ENCODE assay signal across 9 mouse cellular contexts in the genomic region with DNA sequence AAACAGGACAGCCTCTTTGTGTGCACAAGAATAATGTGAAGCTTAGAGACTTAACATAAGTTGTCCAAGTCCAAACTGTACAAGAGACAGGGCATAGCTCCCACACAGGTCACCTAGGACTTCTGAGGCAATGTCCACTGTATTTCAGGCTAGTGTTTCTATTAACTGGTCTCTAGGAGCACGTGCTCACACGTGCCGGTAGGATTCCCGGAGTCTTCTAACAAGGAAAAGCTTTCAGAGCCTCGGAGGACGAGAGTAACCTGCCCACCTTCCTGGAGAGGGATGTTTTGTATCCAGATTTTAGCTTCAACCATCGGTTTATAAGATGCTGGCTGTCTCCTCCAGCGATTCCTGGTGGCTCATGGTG.
DNase-seq lines count a peak whose midpoint lies in the region; ATAC-seq lines count a peak whose summit lies in the region.
"Had no signal": no experiment of that assay in that cellular context is flagged by ENCODE, and none has a peak within 500 bp of the region (broad histone marks: within the 10 kb centered on the region; RNA-seq: fewer than 3 reads in every experiment).

No protein-coding gene starts in this region.

- no peaks in the 10 kb centered on the region for H3K27me3 ChIP-seq in kidney, embryonic 16.5 days (ENCODE audit: insufficient read depth, low read length)
- H3K27me3 ChIP-seq in embryonic facial prominence, embryonic 12.5 days: no peaks in the 10 kb centered on the region
- no peaks in the 10 kb centered on the region for H3K27me3 ChIP-seq in hindbrain, embryonic 13.5 days
- H3K27me3 ChIP-seq in midbrain, embryonic 14.5 days (ENCODE audit: control insufficient read depth, insufficient read depth, low read length): no peaks in the 10 kb centered on the region

- H3K4me1 ChIP-seq in kidney, embryonic 16.5 days (ENCODE audit: insufficient read depth, low read length): peaks cover 25% of the 10 kb centered on the region
- peaks cover 18% of the 10 kb centered on the region for H3K4me1 ChIP-seq in embryonic facial prominence, embryonic 12.5 days
- peaks cover 20% of the 10 kb centered on the region for H3K4me1 ChIP-seq in hindbrain, embryonic 13.5 days (replicated peaks)
- peaks cover 17% of the 10 kb centered on the region for H3K4me1 ChIP-seq in midbrain, embryonic 14.5 days (ENCODE audit: control insufficient read depth, insufficient read depth, low read length)
- H3K4me1 ChIP-seq: liver, embryonic 13.5 days had no signal

- no peaks in the 10 kb centered on the region for H3K36me3 ChIP-seq in kidney, embryonic 16.5 days (ENCODE audit: insufficient read depth, low read length)
- H3K36me3 ChIP-seq in embryonic facial prominence, embryonic 12.5 days: no peaks in the 10 kb centered on the region
- no peaks in the 10 kb centered on the region for H3K36me3 ChIP-seq in hindbrain, embryonic 13.5 days
- no peaks in the 10 kb centered on the region for H3K36me3 ChIP-seq in midbrain, embryonic 14.5 days (ENCODE audit: control insufficient read depth, insufficient read depth, low read length)
- H3K36me3 ChIP-seq: liver, embryonic 13.5 days had no signal

- 17% methylated on average over 8 of the region's 8 CpGs for WGBS in kidney, embryonic 16.5 days
- 21% methylated on average over 8 of the region's 8 CpGs for WGBS in embryonic facial prominence, embryonic 12.5 days
- 17% methylated on average over 8 of the region's 8 CpGs for WGBS in hindbrain, embryonic 13.5 days
- WGBS in midbrain, embryonic 14.5 days: 15% methylated on average over 8 of the region's 8 CpGs

- peak overlapping the region; percentile 94 for H3K27ac ChIP-seq in kidney, embryonic 16.5 days (ENCODE audit: low read length)
- H3K27ac ChIP-seq in embryonic facial prominence, embryonic 12.5 days: peak overlapping the region; percentile 72
- H3K27ac ChIP-seq in hindbrain, embryonic 13.5 days: no peak overlapping the region
- no peak overlapping the region for H3K27ac ChIP-seq in midbrain, embryonic 14.5 days (replicated peaks; ENCODE audit: low read depth, low read length)
- H3K27ac ChIP-seq: liver, embryonic 13.5 days had no signal

- H3K9me3 ChIP-seq in kidney, embryonic 16.5 days (ENCODE audit: low read length): no peaks in the 10 kb centered on the region; the same call in 1 of the 2 replicates
- no peaks in the 10 kb centered on the region for H3K9me3 ChIP-seq in embryonic facial prominence, embryonic 12.5 days
- no peaks in the 10 kb centered on the region for H3K9me3 ChIP-seq in hindbrain, embryonic 13.5 days
- no peaks in the 10 kb centered on the region for H3K9me3 ChIP-seq in midbrain, embryonic 14.5 days (ENCODE audit: control insufficient read depth, low read length)
- H3K9me3 ChIP-seq: liver, embryonic 13.5 days had no signal

- no peak for DNase-seq in kidney, postnatal 4 days
- DNase-seq in midbrain, embryonic 14.5 days: no peak
- DNase-seq in right cerebral cortex, adult 18-20 months: no peak
- DNase-seq in thymus, postnatal 4 days: no peak
- DNase-seq: liver, embryonic 13.5 days had no signal

- H3K9ac ChIP-seq in kidney, embryonic 16.5 days (replicated peaks; ENCODE audit: low read length): peak overlapping the region; percentile 60
- H3K9ac ChIP-seq in embryonic facial prominence, embryonic 12.5 days: peak overlapping the region; percentile 42; the same call in 1 of the 2 replicates
- peak overlapping the region; percentile 58 for H3K9ac ChIP-seq in hindbrain, embryonic 13.5 days
- H3K9ac ChIP-seq in midbrain, embryonic 14.5 days (replicated peaks; ENCODE audit: low read length): peak overlapping the region; percentile 34; the same call in 1 of the 2 replicates
- H3K9ac ChIP-seq: liver, embryonic 13.5 days had no signal

- H3K4me3 ChIP-seq in kidney, embryonic 16.5 days (ENCODE audit: low read length): peak overlapping the region; percentile 40
- H3K4me3 ChIP-seq in embryonic facial prominence, embryonic 12.5 days: no peak overlapping the region
- H3K4me3 ChIP-seq in hindbrain, embryonic 13.5 days: peak overlapping the region; percentile 29; the same call in 1 of the 2 replicates
- H3K4me3 ChIP-seq in midbrain, embryonic 14.5 days (replicated peaks; ENCODE audit: low read depth, low read length): peak overlapping the region; percentile 22

- ATAC-seq in kidney, embryonic 16.5 days (ENCODE audit: low FRiP score, low TSS enrichment): no peak
- no peak for ATAC-seq in embryonic facial prominence, embryonic 12.5 days (ENCODE audit: insufficient number of reproducible peaks, insufficient read depth, low FRiP score, low TSS enrichment)
- no peak for ATAC-seq in hindbrain, embryonic 13.5 days (ENCODE audit: low FRiP score)
- no peak for ATAC-seq in midbrain, embryonic 14.5 days (ENCODE audit: low FRiP score, low TSS enrichment)
- ATAC-seq in CD4-positive, CD25-positive, alpha-beta regulatory T cell, adult 4 months: no peak

- H3K4me2 ChIP-seq in kidney, embryonic 16.5 days (replicated peaks; ENCODE audit: low read depth, low read length): peak overlapping the region; percentile 64
- peak overlapping the region; percentile 57 for H3K4me2 ChIP-seq in embryonic facial prominence, embryonic 12.5 days (replicated peaks)
- H3K4me2 ChIP-seq in hindbrain, embryonic 13.5 days: peak overlapping the region; percentile 55
- H3K4me2 ChIP-seq in midbrain, embryonic 14.5 days (ENCODE audit: low read length): peak overlapping the region; percentile 56

Comparison
In these comparisons a context has a peak if more than half of its experiments do, and no peak if none do; other contexts are left out.
1. H3K27ac ChIP-seq: peak in kidney, embryonic 16.5 days (single experiment) and embryonic facial prominence, embryonic 12.5 days (single experiment); none in hindbrain, embryonic 13.5 days (single experiment) and midbrain, embryonic 14.5 days (single experiment).
2. Peak in every context shown above with its lines, with median percentiles within 50 percentile points of each other: H3K4me2 ChIP-seq and H3K9ac ChIP-seq.